Mouse (Mus musculus): ENCODE results near the gene Dnaaf1. TPM values are rescaled to one million over a fixed set of nuclear protein-coding genes. Genes with fewer than 3 reads are reported as not detected.

The Dnaaf1 gene
- total RNA-seq, 1 experiment from 2014 or later: not detected

- ATAC-seq (replicated peaks; ENCODE audit: low read depth, poor library complexity, severe bottlenecking): no peak
Measured at GRCm38 (mm10) chr8:119620116-119620840, 45.2 kb downstream of the Dnaaf1 start.

- no peak for ATAC-seq (replicated peaks; ENCODE audit: low read depth, poor library complexity, severe bottlenecking)
Measured at GRCm38 (mm10) chr8:119620848-119621465, 45.9 kb downstream of the Dnaaf1 start.

DNA sequence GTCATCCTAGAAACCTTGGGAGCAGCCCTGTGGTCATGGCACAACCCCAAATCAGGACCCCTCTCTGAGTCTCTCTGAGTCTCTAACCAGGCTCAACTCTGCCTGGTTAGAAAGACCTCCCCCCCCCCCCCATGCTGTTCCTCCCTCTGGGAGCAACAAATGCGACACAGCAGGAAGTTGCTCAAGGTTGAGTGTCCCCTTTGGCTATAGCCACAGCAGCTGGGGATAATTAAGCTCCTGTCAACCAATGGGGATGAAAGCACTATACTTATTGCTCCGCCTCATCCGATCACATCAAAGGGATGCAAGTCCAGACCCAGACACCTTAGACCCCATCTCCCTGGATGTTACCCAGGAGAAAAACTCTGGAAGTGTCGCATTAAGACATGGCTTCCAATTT is 47.5 kb downstream of the Dnaaf1 start:
- no peak for ATAC-seq (replicated peaks; ENCODE audit: low read depth, poor library complexity, severe bottlenecking)

DNA sequence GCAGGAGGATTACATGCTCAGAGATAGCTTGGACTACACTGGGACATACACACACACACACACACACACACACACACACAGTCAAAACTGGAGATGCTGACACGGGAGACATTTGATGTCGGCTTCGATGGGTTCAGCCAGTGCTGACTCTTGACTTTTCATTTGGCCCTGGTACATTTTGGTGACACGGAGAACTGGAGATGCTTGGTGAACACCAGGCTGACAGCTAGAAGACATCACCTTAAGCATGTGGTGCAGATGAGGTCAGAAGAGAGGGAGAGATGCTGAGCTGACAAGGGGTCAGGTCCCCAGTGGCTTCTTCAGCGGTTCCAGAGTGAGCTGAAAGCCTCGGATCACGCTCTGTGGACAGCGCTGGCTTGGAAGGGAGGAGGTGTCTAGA is 48.0 kb downstream of the Dnaaf1 start:
- no peak for ATAC-seq (replicated peaks; ENCODE audit: low read depth, poor library complexity, severe bottlenecking)

- no peak for ATAC-seq (replicated peaks; ENCODE audit: low read depth, poor library complexity, severe bottlenecking)
Measured at GRCm38 (mm10) chr8:119623744-119624143, 48.7 kb downstream of the Dnaaf1 start.

DNA sequence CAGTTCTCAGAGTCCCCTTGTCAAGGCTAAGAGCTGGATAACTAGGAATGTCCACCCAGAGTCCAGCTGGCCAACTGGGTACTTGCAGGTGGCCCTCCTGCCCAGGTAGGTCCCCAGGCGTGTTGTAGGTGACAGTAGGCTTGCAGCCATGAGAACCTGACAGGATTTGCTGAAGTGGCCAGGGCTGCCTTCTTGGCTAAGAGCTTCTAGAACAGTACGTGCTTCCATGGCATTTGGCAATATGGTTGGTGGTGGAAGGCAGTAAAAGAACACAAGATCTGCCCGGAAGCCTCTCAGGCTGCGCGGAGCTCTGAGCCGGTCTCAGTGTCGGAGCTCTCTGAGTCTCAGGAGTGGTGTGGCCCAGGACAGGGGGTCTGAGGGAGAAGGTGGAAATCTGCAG is 49.9 kb downstream of the Dnaaf1 start:
- no peak for ATAC-seq (replicated peaks; ENCODE audit: low read depth, poor library complexity, severe bottlenecking)

- no peak for ATAC-seq (replicated peaks; ENCODE audit: low read depth, poor library complexity, severe bottlenecking)
Measured at GRCm38 (mm10) chr8:119625788-119626187, 50.8 kb downstream of the Dnaaf1 start.

- ATAC-seq (replicated peaks; ENCODE audit: low read depth, poor library complexity, severe bottlenecking): peak; percentile 69
Measured at GRCm38 (mm10) chr8:119627199-119627598, 52.2 kb downstream of the Dnaaf1 start.

DNA sequence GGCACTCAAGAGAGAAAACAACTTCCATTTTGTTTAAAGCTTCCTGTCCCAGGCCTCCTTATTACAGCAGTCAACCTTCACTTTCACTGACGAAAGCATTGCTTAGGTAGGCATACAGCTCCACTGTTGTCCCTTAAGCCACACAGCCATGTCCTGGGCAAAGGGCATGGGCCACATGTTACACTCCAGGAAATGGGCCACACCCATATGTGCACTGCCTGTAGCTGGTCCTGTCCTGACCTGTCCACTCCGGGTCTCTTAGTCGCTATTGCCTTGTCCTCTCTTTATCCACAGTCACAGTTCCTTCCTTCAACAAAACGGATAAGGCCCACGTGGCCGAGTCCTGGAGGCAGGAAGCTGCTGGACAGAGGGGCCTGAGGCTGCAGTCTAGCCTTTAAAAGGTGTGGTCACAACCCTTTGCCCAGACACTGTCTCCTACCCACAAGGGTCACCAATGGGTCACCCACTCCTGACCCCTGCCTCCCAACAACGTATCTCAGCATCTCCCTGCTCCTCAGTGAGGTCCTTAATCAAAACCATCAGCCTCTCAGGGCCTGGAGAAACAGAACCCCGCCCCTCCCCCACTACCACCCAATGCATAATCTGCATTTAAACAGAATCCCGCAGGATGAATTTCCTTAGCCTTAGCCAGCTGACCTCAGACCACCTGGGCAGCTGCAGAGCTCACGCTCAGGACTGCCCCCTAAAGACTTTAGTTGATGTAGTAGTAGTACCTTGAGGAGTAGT is 52.8 kb downstream of the Dnaaf1 start:
- ATAC-seq (replicated peaks; ENCODE audit: low read depth, poor library complexity, severe bottlenecking): no peak

DNA sequence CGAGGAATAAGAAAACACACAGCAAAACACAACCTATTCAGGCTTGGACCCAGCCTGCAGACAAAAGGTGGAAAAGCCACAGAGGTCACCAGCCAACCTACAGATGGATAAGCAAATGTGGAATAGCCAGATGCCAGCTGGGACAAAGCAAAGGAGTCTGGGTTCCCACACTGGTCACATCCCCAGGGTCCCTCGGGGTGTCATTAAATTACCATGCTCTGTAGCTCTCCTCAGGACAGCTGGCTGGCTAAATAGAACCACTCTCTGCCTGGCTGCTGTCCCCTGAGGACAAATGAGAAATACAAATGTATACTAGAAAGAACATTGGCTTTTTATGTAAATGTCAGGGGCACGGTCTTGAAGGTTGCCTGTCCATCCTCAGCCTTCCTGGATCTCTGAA is 55.8 kb downstream of the Dnaaf1 start:
- no peak for ATAC-seq (replicated peaks; ENCODE audit: low read depth, poor library complexity, severe bottlenecking)

GRCm38 (mm10) chr8:119632246-119632645 is 57.2 kb downstream of the Dnaaf1 start:
- no peak for ATAC-seq (replicated peaks; ENCODE audit: low read depth, poor library complexity, severe bottlenecking)

- no peak for ATAC-seq (replicated peaks; ENCODE audit: low read depth, poor library complexity, severe bottlenecking)
Measured at GRCm38 (mm10) chr8:119632909-119633308, 57.9 kb downstream of the Dnaaf1 start.

DNA sequence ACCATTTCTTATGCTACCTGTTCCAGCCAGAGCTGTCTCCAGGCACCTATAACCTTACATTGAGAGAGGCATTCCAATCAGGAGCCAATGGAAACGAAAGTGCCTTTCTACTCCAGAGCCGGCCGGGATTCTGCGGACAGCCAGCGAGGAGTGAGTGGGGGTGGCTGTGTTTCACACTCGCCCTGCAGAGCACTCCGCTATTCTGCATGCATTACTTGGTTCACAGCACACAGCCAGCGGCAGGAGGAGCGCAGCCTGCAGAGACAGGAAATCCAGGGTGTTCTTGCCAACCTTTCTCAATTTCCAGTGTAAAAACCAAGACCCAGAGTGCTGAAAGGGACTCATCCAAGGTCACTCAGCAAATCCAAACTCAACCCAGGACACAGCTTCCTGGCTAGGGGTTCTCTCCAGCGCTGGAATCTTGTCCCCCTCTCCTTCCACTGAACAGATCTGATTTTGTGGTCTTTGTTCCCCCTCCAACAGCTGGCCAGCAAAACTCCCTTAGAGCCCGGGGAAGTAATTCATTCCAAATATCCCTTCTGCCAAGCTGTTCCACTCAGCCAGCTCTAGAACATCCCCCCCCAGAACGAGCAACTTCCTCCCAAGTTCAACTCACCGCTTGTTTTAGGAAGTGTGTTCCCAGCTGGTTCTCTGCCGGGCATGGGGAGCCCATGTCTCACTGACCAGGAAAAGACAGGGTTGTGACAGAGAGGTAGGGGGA is 59.7 kb downstream of the Dnaaf1 start:
- no peak for ATAC-seq (replicated peaks; ENCODE audit: low read depth, poor library complexity, severe bottlenecking)

DNA sequence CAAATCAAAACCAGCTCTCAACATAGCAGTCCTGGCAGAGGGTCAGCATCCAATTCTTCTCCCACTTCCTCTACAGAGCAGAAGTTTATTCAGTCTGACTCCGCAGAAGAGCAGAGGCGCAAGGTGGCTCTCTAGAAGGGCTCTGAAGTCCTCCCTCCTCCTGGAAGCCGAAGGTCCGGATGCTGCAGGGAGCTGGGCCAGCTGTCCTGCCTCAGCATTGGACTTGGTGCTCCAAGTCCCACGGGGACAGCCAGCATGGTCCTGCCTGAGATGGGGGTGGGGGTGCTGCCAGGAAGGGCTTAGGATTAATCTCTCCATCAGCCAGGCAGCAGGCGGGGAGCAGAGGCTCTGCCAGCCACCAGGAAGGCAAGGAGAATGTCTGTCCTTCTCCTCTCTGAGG is 60.3 kb downstream of the Dnaaf1 start, which contains the start of gene Kcng4:
Gene Kcng4 (minus strand): TSS at position 303 of the 400 bp plus-strand sequence.
- ATAC-seq (replicated peaks; ENCODE audit: low read depth, poor library complexity, severe bottlenecking): no peak

DNA sequence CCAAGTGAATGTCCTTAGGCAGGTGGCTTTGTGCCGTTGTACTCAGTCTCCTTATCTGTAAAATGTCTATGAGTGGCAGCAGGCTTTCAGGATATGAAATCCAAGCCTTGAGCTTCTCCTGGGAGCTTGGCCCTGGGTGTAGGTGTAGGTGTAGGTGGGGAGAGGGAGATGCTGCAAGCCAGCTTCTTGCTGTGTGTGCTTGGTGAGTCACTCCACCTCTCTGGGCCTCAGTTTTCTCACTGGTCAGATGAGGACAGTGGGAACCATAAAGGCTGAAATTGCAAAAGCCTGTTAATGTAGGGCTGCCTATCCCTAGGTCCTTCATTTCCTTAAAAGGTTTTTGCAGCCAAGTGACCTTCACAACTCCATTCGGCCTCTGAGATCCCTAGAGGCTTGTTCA is 60.9 kb downstream of the Dnaaf1 start:
- no peak for ATAC-seq (replicated peaks; ENCODE audit: low read depth, poor library complexity, severe bottlenecking)

- ATAC-seq (replicated peaks; ENCODE audit: low read depth, poor library complexity, severe bottlenecking): no peak
Measured at GRCm38 (mm10) chr8:119636766-119637165, 61.7 kb downstream of the Dnaaf1 start.

- no peak for ATAC-seq (replicated peaks; ENCODE audit: low read depth, poor library complexity, severe bottlenecking)
Measured at GRCm38 (mm10) chr8:119637381-119637780, 62.3 kb downstream of the Dnaaf1 start.

DNA sequence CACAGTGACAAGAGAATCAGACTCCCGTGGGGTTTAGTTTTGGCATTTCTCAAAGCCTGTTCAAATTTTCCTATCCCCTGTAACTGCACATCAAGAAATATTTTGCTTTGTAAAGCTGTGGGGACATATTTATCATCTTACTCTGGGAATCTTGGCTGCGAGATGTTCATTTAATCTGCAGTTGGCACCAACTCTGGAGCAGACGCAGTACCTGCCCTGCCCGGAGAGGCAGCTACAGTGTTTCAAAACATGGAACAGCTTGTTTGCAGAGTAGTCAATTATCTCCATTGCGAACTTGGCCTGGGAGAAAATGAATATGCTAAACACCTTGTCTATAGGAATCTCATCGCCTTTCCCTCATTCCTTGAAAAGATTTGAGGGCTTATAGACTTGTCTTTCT is 63.2 kb downstream of the Dnaaf1 start:
- ATAC-seq (replicated peaks; ENCODE audit: low read depth, poor library complexity, severe bottlenecking): no peak

DNA sequence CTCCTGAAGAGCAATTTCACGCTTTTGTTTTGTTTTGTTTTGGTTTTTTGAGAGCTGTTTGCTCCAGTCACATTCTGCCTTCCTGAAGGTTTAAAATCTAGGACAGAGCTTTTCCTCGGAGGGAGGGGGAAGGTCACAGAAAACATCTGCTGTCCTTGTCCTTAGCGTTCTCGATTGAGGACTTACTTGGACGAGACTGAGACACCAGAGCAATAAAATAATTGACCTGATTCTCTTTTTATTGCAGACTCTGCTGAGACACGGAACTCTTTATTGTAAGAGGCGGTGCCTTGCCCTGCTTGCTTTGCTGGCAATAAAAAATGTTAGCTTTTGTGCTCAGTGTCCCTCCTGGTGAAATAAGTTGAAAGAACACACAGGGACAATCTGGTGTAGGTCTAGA is 64.8 kb downstream of the Dnaaf1 start:
- ATAC-seq (replicated peaks; ENCODE audit: low read depth, poor library complexity, severe bottlenecking): no peak

DNA sequence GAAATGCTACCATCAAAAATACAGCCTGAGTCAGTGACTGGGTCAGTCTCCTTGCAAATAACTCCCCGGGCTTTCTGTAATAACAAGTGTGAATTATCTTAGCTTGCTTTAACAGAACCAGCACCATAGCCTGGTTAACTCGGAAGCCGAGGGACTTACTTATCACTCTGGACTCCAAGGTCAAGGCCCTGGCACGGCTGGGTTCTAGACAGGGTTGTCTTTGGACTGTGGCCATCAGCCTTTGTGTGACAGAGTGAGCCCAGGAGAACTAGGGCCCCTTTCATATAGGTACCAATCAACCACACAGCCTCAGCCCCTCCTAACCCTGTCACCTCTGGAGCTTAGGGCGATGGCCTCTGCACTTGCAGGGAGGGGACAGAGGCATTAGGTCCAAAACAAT is 66.0 kb downstream of the Dnaaf1 start:
- ATAC-seq (replicated peaks; ENCODE audit: low read depth, poor library complexity, severe bottlenecking): no peak

DNA sequence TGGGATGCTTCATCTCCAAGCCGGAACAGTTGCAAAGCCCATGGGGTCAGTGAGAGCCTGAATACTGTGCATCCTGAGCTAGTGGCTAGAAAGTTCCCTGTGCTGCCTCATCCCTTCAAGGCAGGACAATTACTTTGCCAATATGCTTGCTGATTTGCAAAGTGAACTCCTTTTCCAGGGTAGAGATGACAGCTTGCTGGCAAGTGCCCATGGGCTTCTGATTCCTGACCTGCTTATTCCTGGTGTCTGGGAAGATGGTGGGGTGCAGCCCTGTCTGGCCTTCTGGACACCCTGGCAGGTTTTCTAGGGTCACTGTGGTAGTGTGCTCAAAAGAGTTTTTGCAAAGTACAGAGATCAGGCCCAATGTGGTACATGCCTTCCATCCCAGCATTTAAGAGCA is 67.9 kb downstream of the Dnaaf1 start:
- ATAC-seq (replicated peaks; ENCODE audit: low read depth, poor library complexity, severe bottlenecking): no peak
